Mouse (Mus musculus) liver, adult 2 months (tissue): ENCODE measurements at regions not wholly inside any gene's neighbourhood (a gene's known extent, or its start where the extent isn't known, plus 50 kb on each side); places are given as distances from the start of the nearest gene placed in this dataset.

Experiments
- DNase-seq: peaks from one replicate; pipeline ENCODE4 v3.0.0-alpha.2; 2011; ENCODE audit warnings: low read depth, low spot score; ENCODE audit errors: extremely low read depth
- H3K27ac ChIP-seq: fragments of 200-500 bp; replicated peaks from 2 replicates; pipeline ENCODE4 v1.5.1; 2012; ENCODE audit warnings: low read depth, mild to moderate bottlenecking, control low read depth, inconsistent platforms, low read length; ENCODE audit not compliant: insufficient read depth
- H3K27me3 ChIP-seq: fragments of 200-500 bp; 2 replicates; pipeline ENCODE4 v1.6.1; 2012; ENCODE audit warnings: mild to moderate bottlenecking, moderate library complexity, low read length, inconsistent platforms; ENCODE audit not compliant: control insufficient read depth, insufficient read depth
- H3K36me3 ChIP-seq: fragments of 200-500 bp; 2 replicates; pipeline ENCODE4 v1.6.1; 2012; ENCODE audit warnings: low read length, inconsistent platforms; ENCODE audit not compliant: control insufficient read depth, insufficient read depth
- H3K4me1 ChIP-seq: fragments of 200-500 bp; 2 replicates; pipeline ENCODE4 v1.6.1; 2011; ENCODE audit warnings: low read length; ENCODE audit not compliant: control insufficient read depth, insufficient read depth
- H3K4me3 ChIP-seq: fragments of 200-500 bp; 2 replicates; pipeline ENCODE4 v1.5.1; 2011; ENCODE audit warnings: low read depth, mild to moderate bottlenecking, control low read depth, low read length, moderate library complexity; ENCODE audit not compliant: insufficient read depth
- H3K79me2 ChIP-seq: fragments of 200-500 bp; 2 replicates; pipeline ENCODE4 v1.6.1; 2012; ENCODE audit warnings: inconsistent platforms, mild to moderate bottlenecking, low read length, moderate library complexity; ENCODE audit not compliant: control insufficient read depth, insufficient read depth
- H3K9ac ChIP-seq: fragments of 200-500 bp; 2 replicates; pipeline ENCODE4 v1.6.1; 2012; ENCODE audit warnings: low read depth, mild to moderate bottlenecking, control low read depth, inconsistent platforms, low read length
- CTCF ChIP-seq: fragments of 200-500 bp; IDR thresholded peaks from 2 replicates; pipeline ENCODE4 v1.5.1; 2011; ENCODE audit warnings: low read depth, low read length, control low read depth
- POLR2A ChIP-seq: fragments of 200-500 bp; IDR thresholded peaks from 2 replicates; pipeline ENCODE4 v1.6.1; 2011; ENCODE audit warnings: low read length, control low read depth; ENCODE audit not compliant: insufficient read depth; ENCODE audit errors: extremely low read depth
- WGBS: fragments of 180-500 bp; shearing (Covaris S2); methylation state at CpG from one replicate; pipeline ENCODE4 v1.1.7; 2018; 5-methylcytosine and 5-hydroxymethylcytosine counted together

DNA sequence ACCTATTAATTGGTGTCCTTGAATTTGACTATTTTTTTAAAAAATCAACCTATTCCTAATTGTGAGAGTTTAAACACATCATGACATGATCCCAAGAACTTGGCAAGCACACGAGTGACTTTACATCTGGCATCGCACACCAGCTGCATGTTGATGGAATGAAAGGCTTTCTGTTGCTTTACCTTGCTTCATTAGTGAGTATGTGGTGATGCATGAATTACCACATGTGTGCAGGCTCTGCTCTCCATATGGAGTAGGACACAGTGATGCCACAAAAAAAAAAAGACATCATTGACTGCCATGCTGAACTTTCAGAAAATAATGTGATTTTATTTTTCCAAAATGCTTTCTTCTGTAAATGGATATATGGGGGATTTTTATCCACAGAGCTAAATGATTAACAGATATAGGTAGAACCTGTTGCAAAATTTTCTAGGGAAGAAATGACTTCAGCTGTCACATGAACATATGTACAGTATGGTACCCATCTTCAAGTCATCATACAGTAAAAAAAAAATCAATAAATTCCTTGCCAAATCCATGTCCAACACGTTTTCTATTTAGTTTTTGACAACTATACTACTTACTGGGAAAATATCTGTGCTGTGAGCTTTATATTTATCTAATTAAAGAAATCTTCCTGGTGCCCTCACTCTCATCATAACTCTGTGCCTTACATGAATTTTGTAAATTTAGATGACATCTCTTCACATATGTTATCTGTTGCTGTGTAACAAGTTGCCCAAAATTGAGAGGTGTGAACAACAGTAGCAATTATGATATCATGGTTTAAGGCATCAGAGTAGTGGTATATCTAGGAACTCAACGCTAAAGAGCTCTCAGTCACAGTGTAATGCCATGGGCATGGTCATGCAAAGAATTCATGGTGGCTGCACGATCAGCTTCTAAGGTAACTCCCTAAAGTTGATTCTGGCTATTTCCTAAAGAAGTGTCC is 84.0 kb upstream of the Arrdc3 start:
- Histone ChIP-seq H3K9ac (no peak overlapping the region), H3K36me3 (no peaks in the 10 kb centered on the region), H3K79me2 (no peaks in the 10 kb centered on the region), H3K4me1 (no peaks in the 10 kb centered on the region), H3K4me3 (no peak overlapping the region), H3K27ac (no peak overlapping the region), H3K27me3 (no peaks in the 10 kb centered on the region)
- TF ChIP-seq CTCF (no peak), POLR2A (no peak)
- DNase-seq: no peak
- 74% methylated on average over 5 of the region's 5 CpGs for WGBS

GRCm38 (mm10) chr13:80806172-80806571 is 77.0 kb upstream of the Arrdc3 start:
- peak; percentile 16 for DNase-seq
- Histone ChIP-seq H3K27me3 (no peaks in the 10 kb centered on the region), H3K36me3 (no peaks in the 10 kb centered on the region), H3K9ac (no peak overlapping the region), H3K4me3 (no peak overlapping the region), H3K27ac (no peak overlapping the region), H3K79me2 (no peaks in the 10 kb centered on the region), H3K4me1 (no peaks in the 10 kb centered on the region)
- no peak for TF ChIP-seq POLR2A
- TF ChIP-seq CTCF: peak; percentile 56; the same call in 1 of the 2 replicates
- WGBS: 40% methylated on average over 2 of the region's 2 CpGs

GRCm38 (mm10) chr13:80827037-80827471 is 56.1 kb upstream of the Arrdc3 start:
- TF ChIP-seq POLR2A (no peak), CTCF (no peak)

More at GRCm38 (mm10) chr13:80827037-80827471, 56.1 kb upstream of the Arrdc3 start:
- H3K79me2 ChIP-seq: no peaks in the 10 kb centered on the region
- H3K27ac ChIP-seq: no peak overlapping the region
- no peaks in the 10 kb centered on the region for H3K27me3 ChIP-seq
- H3K36me3 ChIP-seq: no peaks in the 10 kb centered on the region
- no peak overlapping the region for H3K9ac ChIP-seq
- H3K4me1 ChIP-seq: no peaks in the 10 kb centered on the region
- no peak overlapping the region for H3K4me3 ChIP-seq
- no peak for DNase-seq
